Mouse (Mus musculus) liver, postnatal 0 days (tissue): ENCODE measurements around the gene Tdrkh.

Experiments used
- CTCF ChIP-seq: sonication (generic); IDR thresholded peaks from 2 replicates; pipeline ENCODE4 v1.5.1; 2016; ENCODE audit warnings: antibody characterized with exemption, low read depth
- EP300 ChIP-seq: IDR thresholded peaks from 2 replicates; pipeline ENCODE4 v1.6.1; 2016; ENCODE audit warnings: antibody characterized with exemption, low read depth, mild to moderate bottlenecking

- TF ChIP-seq CTCF: no peak
- TF ChIP-seq EP300: no peak
Measured at GRCm38 (mm10) chr3:94405561-94405960, 7.5 kb upstream of the Tdrkh start.
